Mouse (Mus musculus) bone marrow macrophage, adult 2 months (primary cell): Measurements from ENCODE around the gene Strn4.

Experiments used
- CTCF ChIP-seq: IDR thresholded peaks from 2 replicates; pipeline ENCODE4 v1.5.1; 2012; ENCODE audit warnings: low read depth, mild to moderate bottlenecking, low read length, moderate library complexity
- POLR2A ChIP-seq: IDR thresholded peaks from 2 replicates; pipeline ENCODE4 v1.6.1; 2012; ENCODE audit warnings: mild to moderate bottlenecking, low read depth, low read length, borderline replicate concordance

GRCm38 (mm10) chr7:16812505-16812904 is 3.2 kb upstream of the Strn4 start:
- TF ChIP-seq POLR2A: no peak
- TF ChIP-seq CTCF: no peak
